Mouse (Mus musculus) NIH3T3 (cell line): Measurements from ENCODE around the gene Pfas.
A peak's percentile ranks its signal among the peaks of the same experiment; 100 is the strongest.
"Not testable (repeated sequence)": the region's sequence is repeated elsewhere in the genome, so short reads cannot be mapped to it uniquely, and the experiment has no call there.

Source experiments
- DNase-seq: peaks from one replicate; pipeline ENCODE4 v3.0.0-alpha.2; 2012; ENCODE audit warnings: low read depth

The Pfas gene

DNA sequence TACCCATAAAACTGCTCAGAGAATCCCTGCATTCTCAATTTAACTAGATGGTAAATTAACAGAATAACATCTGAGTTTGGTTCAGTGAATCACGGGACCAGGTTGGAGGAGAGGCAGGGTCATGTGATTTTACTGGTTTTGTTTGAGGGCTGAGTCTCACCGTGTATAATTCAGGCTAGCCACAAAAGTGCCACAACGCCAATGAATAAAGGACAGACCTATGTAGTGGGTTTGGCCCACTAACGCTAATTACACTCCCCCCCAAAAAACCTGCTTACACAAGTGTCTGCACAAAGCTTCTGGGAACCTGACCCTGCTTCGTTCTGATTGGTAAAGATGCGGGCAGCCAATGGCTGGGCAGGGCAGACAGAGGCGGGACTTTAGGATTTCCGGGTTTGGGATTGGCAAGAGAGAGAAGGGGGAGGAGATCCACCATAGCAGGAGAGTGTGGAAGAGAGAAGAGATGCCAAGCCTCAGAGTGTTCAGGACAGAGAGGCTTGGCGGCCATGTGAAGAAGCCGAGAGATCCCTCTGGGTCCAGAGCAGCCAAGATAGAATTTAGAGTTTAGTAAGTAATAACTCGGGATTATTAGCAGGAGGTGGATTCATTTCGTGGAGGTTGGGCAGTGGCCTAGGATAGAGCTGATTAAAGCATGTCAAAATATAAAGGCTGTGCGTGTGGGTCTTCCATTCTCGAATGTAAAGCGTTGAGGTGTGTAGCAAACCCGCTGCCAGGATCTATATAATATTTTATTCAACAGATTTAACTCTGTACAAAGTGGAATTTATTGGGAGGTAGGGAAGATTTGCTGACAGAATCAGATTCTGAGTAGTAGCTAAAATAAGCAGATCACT, 68.6 kb downstream of the Pfas start:
- peak; percentile 94 for DNase-seq

DNA sequence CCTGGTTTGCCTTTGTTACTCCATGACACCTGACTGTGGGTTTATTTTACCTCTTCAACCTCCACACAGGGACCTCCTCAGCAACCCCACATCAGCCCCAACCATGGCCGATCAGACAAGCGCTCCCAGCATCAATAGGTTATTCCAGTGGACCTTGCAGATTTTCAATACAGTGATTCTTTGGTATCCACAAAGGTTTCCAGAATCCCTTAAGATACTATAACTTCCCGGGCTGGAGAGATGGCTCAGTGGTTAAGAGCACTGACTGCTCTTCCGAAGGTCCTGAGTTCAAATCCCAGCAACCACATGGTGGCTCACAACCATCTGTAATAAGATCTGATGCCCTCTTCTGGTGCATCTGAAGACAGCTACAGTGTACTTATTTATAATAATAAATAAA, 71.3 kb downstream of the Pfas start:
- not testable (repeated sequence) for DNase-seq
